Mouse (Mus musculus): ENCODE data around the gene Dok7. TPM values are rescaled to one million over a fixed set of nuclear protein-coding genes. Genes with fewer than 3 reads are reported as not detected.

Gene Dok7
- 5.7 and 7.5 TPM in 2 replicates for polyA plus RNA-seq (2012; rRNA removed)

- no peak for DNase-seq (ENCODE audit: low spot score)
These were observed at the start of gene Dok7 for GRCm38 (mm10) chr5:35056604-35057432. TSS of gene Dok7 (plus strand) at chr5:35056766.

GRCm38 (mm10) chr5:35009163-35009562 is 47.4 kb upstream of the Dok7 start:
- DNase-seq (ENCODE audit: low spot score): no peak

GRCm38 (mm10) chr5:35010656-35011055 is 45.9 kb upstream of the Dok7 start:
- no peak for DNase-seq (ENCODE audit: low spot score)

- DNase-seq (ENCODE audit: low spot score): no peak
These were observed 45.2 kb upstream of the Dok7 start for GRCm38 (mm10) chr5:35011156-35011923.

GRCm38 (mm10) chr5:35014036-35014435 is 42.5 kb upstream of the Dok7 start:
- DNase-seq (ENCODE audit: low spot score): no peak

GRCm38 (mm10) chr5:35019673-35020300 is 36.8 kb upstream of the Dok7 start:
- DNase-seq (ENCODE audit: low spot score): no peak

- DNase-seq (ENCODE audit: low spot score): no peak
These were observed 35.9 kb upstream of the Dok7 start for GRCm38 (mm10) chr5:35020410-35021241.

- peak; percentile 53 for DNase-seq (ENCODE audit: low spot score)
These were observed 31.6 kb upstream of the Dok7 start for GRCm38 (mm10) chr5:35024975-35025374.

- no peak for DNase-seq (ENCODE audit: low spot score)
These were observed 27.3 kb upstream of the Dok7 start for GRCm38 (mm10) chr5:35029303-35029702.

GRCm38 (mm10) chr5:35029755-35030154 is 26.8 kb upstream of the Dok7 start:
- no peak for DNase-seq (ENCODE audit: low spot score)

GRCm38 (mm10) chr5:35033068-35033467 is 23.5 kb upstream of the Dok7 start:
- DNase-seq (ENCODE audit: low spot score): peak; percentile 54

GRCm38 (mm10) chr5:35033619-35034018 is 22.9 kb upstream of the Dok7 start:
- DNase-seq (ENCODE audit: low spot score): no peak

GRCm38 (mm10) chr5:35035141-35035540 is 21.4 kb upstream of the Dok7 start:
- no peak for DNase-seq (ENCODE audit: low spot score)

- DNase-seq (ENCODE audit: low spot score): no peak
These were observed 20.8 kb upstream of the Dok7 start for GRCm38 (mm10) chr5:35035795-35036194.

- peak; percentile 50 for DNase-seq (ENCODE audit: low spot score)
These were observed 19.1 kb upstream of the Dok7 start for GRCm38 (mm10) chr5:35037438-35037837.

GRCm38 (mm10) chr5:35041268-35041829 is 15.2 kb upstream of the Dok7 start, which contains the start of gene Hgfac:
TSS of gene Hgfac (plus strand) at chr5:35041509.
- DNase-seq (ENCODE audit: low spot score): no peak

GRCm38 (mm10) chr5:35042431-35043109 is 14.0 kb upstream of the Dok7 start:
- no peak for DNase-seq (ENCODE audit: low spot score)

GRCm38 (mm10) chr5:35043110-35043451 is 13.5 kb upstream of the Dok7 start:
- no peak for DNase-seq (ENCODE audit: low spot score)

GRCm38 (mm10) chr5:35050541-35050940 is 6.0 kb upstream of the Dok7 start:
- no peak for DNase-seq (ENCODE audit: low spot score)

GRCm38 (mm10) chr5:35054628-35055027 is 1.9 kb upstream of the Dok7 start:
- no peak for DNase-seq (ENCODE audit: low spot score)

- no peak for DNase-seq (ENCODE audit: low spot score)
These were observed 1.5 kb upstream of the Dok7 start for GRCm38 (mm10) chr5:35055076-35055475.

All from urinary bladder, adult 2 months (tissue).